Mouse (Mus musculus) cerebellum, postnatal 14 days (tissue): ENCODE results near the gene Ahdc1.
A peak's percentile ranks its signal among the peaks of the same experiment; 100 is the strongest.

Source experiments
- DNase-seq, 2 experiments: peaks; one replicate each; pipeline ENCODE4 v3.0.0; 2021; ENCODE audit warnings: mixed read lengths in 2 of 2

Gene Ahdc1

GRCm38 (mm10) chr4:133056069-133056890 is 45.2 kb downstream of the Ahdc1 start:
- peak; percentile 83 to 86 for DNase-seq

DNA sequence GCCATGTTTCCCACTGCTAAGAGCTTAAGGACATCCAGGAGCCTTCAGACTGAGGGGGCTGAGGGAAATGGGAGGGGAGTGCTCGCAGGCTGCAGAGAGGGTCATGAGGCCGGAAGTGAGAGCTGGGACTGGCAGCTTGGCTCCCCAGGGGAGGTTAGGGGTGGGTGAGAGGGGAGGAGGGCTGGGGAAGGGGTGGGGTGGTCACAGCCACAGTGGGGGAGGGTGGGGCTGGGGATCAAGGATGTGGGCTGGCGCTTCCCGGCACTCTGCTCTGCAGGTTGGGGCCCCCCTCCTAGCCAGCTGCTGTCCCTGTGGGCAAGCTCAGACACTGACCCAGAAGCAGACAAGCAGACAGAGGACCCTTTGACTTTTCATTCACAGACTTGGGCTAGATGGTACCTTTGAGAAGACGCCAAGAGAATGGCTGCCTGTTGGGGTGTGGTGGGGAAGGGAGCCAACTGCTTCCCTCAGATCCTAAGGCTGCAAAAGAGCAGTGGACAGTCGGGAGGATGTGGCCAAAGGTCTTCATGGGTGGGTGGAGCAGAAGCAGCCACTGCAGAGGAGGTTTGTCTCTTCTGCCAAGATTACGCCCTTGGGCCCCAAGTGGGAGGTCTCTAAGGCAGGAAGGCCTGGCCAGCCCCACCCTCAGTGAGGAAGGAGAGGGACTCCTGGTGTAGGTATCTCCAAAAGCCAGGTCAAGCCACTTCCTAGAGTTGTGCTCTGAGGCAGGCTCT is 46.5 kb downstream of the Ahdc1 start:
- DNase-seq = no peak

- DNase-seq = no peak
These were observed 47.0 kb downstream of the Ahdc1 start for GRCm38 (mm10) chr4:133058123-133058453.

- no peak for DNase-seq
These were observed 47.7 kb downstream of the Ahdc1 start for GRCm38 (mm10) chr4:133058513-133059480.

GRCm38 (mm10) chr4:133060702-133061101 is 49.6 kb downstream of the Ahdc1 start:
- no peak for DNase-seq

- no peak for DNase-seq
These were observed 50.7 kb downstream of the Ahdc1 start for GRCm38 (mm10) chr4:133061798-133062197.

DNA sequence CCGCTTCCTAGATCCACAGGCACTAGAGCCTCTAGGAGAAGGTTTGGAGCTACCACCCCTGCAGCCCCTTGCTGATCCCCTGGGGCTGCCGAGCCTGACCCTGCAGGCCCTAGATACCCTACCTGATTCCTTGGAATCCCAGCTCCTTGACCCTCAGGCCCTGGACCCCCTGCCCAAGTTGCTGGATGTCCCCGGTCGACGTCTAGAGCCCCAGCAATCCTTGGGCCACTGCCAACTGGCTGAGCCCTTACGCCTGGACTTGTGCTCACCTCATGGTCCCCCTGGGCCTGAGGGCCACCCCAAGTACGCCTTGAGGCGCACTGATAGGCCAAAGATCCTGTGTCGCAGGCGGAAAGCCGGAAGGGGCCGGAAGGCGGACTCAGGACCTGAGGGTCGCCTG is 51.2 kb downstream of the Ahdc1 start:
- DNase-seq = no peak

DNA sequence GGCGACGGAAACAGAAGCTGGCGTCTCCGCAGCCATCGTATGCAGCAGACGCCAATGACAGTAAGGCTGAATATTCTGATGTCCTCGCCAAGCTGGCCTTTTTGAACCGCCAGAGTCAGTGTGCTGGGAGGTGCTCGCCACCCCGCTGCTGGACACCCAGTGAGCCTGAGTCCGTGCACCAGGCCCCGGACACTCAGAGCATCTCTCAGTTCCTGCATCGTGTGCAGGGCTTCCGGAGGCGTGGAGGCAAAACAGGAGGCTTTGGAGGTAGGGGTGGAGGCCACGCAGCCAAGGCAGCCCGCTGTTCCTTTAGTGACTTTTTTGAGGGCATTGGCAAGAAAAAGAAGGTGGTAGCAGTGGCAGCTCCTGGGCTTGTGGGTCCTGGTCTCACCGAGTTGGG is 52.1 kb downstream of the Ahdc1 start:
- DNase-seq = no peak

GRCm38 (mm10) chr4:133063799-133064198 is 52.7 kb downstream of the Ahdc1 start:
- DNase-seq = no peak

GRCm38 (mm10) chr4:133064791-133065190 is 53.7 kb downstream of the Ahdc1 start:
- DNase-seq = no peak

DNA sequence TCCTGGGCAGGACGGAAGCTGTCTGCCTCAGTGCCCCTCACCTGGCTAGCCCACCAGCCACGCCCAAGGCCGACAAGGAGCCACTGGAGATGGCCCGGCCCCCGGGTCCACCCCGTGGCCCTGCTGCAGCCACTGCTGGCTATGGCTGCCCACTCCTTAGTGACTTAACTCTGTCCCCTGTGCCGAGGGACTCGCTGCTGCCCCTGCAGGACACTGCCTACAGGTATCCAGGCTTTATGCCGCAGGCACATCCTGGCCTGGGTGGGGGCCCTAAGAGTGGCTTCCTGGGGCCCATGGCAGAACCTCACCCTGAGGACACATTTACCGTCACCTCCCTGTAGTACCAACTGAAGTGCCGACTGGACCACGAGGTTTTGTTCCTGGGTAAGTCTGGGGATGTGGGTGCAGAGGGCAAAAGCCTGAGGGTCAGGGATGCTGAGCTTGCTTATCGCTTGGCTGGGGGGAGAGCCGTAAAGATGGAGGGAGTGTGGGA is 54.9 kb downstream of the Ahdc1 start:
- DNase-seq = peak in 1 of 2 experiments; percentile 54

DNA sequence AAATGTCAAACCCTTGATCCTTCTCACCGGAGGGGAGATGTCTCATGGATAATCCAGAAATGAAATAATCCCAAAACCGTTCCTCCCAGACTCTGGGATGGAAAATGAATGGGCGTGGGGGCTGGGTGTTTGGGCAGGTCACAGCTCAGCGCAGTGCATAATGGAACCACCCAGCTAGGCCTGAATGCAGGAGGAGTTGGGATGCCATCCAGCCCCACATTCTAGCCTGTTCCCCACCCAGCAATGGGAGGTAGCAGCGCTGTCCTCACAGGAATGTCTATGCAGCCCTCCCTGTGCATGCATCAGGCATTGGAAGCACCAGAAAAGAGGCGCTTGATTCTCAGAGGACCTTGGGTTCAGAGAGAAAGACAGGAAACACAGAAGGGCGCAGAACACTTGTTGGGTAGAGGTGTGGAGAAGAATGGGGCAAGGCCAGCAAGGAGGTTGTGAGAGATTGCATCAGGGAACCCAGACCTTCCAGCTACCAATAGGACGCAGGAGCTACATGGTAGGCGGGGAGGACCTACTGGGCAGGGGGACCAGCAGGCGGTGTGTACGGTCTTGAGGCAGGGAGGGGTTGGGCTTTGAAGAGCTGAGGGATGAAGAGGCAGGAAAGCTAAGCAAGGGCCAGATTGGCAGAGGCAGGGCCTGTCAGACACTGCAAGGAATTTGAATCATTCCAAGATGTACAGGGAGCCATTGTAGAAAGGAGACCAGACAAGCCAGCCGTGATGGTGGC is 57.5 kb downstream of the Ahdc1 start:
- no peak for DNase-seq

DNA sequence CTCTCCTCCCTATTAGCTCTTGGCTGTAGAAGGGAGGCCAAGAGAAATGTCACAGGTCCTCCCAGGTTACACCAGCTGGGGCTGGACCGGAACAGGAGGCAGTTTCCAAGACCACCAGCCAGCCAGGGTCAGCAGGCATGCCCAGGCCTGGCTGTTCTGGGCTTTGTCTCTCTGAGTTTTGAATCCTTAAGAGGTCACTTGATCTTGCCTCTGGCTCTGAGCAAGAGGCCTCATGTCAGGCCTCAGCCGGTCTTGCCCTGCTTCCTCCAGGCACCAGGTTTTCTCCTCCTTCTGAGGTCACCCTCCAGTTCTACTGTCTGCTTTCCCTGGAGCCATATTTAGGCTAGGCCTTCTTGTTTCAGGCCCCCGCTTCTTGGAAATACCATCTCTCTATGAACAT is 59.3 kb downstream of the Ahdc1 start:
- DNase-seq = no peak

GRCm38 (mm10) chr4:133070821-133071372 is 59.8 kb downstream of the Ahdc1 start:
- DNase-seq = no peak

GRCm38 (mm10) chr4:133073192-133073591 is 62.1 kb downstream of the Ahdc1 start:
- DNase-seq = no peak

DNA sequence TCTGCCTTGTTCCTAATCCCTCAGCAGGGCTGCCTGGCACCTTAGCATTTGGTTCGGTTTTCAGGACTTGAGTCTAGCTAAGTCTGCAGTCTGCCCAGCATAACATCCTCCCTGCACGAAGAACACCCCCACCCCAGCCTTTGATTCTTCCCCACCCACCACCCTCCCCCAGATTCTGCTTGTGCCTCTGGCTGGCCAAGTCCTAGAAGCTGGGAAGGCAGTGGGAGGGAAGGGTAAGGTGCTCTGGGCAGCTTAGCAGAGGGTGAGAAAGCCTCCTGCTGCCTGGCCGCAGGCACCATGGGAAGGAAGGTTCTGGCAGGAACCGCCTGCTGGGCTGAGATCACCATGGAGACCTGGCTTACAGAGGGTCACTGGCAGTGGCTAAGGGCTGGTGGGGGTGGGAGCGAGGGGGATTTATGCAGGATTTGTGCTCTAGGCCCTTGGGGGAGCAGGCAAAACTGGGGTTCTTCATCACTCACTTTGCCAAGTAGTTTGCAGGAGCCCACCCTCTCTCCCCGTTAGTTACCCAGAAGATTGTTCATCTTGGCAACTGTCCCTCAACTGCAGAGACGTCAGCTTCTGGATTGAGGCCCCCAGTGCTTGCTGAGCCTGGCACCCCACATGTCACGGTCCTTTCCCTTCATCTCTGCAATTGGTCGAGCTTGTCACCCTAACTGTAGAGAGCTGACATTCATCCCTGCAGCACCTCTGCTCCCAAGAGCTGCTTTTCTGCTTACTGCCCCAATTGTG is 63.2 kb downstream of the Ahdc1 start:
- peak; percentile 47 to 62 for DNase-seq

GRCm38 (mm10) chr4:133074894-133075572 is 64.0 kb downstream of the Ahdc1 start:
- DNase-seq = peak; percentile 64 to 72

- no peak for DNase-seq
These were observed 67.9 kb downstream of the Ahdc1 start for GRCm38 (mm10) chr4:133078947-133079346.

- DNase-seq = no peak
These were observed 68.5 kb downstream of the Ahdc1 start for GRCm38 (mm10) chr4:133079416-133080113.

GRCm38 (mm10) chr4:133080862-133081261 is 69.8 kb downstream of the Ahdc1 start:
- DNase-seq = peak; percentile 60 to 68
